Mouse (Mus musculus) liver, postnatal 0 days (tissue): ENCODE measurements around the gene Trir. TPM values are rescaled to one million over a fixed set of nuclear protein-coding genes. Genes with fewer than 3 reads are reported as not detected.

ENCODE experiments used
- ATAC-seq: fragments of 200-750 bp; cut with Nextera tagmentation; 2 replicates; pipeline ENCODE4 v1.8.0; 2017; ENCODE audit warnings: mild to moderate bottlenecking, moderate library complexity
- DNase-seq: peaks from one replicate; pipeline ENCODE4 v3.0.0-alpha.2; 2016
- H3K27ac ChIP-seq: fragments of 300-500 bp; sonication (generic); 2 replicates; pipeline ENCODE4 v1.5.1; 2014; ENCODE audit warnings: antibody characterized with exemption, moderate library complexity, mild to moderate bottlenecking, low read depth
- H3K27me3 ChIP-seq: fragments of 300-500 bp; sonication (generic); 2 replicates; pipeline ENCODE4 v1.6.1; 2014; ENCODE audit warnings: low read length, control low read depth, mixed read lengths; ENCODE audit not compliant: insufficient read depth
- H3K36me3 ChIP-seq: fragments of 300-500 bp; sonication (generic); replicated peaks from 2 replicates; pipeline ENCODE4 v1.6.1; 2014; ENCODE audit warnings: mild to moderate bottlenecking, control low read depth, low read length, moderate library complexity, mixed read lengths; ENCODE audit not compliant: insufficient read depth
- H3K4me1 ChIP-seq: fragments of 300-500 bp; sonication (generic); 2 replicates; pipeline ENCODE4 v1.6.1; 2014; ENCODE audit warnings: antibody characterized with exemption, mild to moderate bottlenecking, control low read depth; ENCODE audit not compliant: insufficient read depth
- H3K4me2 ChIP-seq: fragments of 300-500 bp; sonication (generic); 2 replicates; pipeline ENCODE4 v1.6.1; 2014; ENCODE audit warnings: low read depth, mild to moderate bottlenecking, low read length, moderate library complexity, mixed read lengths
- H3K4me3 ChIP-seq: fragments of 300-500 bp; sonication (generic); 2 replicates; pipeline ENCODE4 v1.5.1; 2014; ENCODE audit warnings: low read depth, low read length
- H3K9ac ChIP-seq: fragments of 300-500 bp; sonication (generic); replicated peaks from 2 replicates; pipeline ENCODE4 v1.6.1; 2014; ENCODE audit warnings: mild to moderate bottlenecking, moderate library complexity
- H3K9me3 ChIP-seq: fragments of 300-500 bp; sonication (generic); 2 replicates; pipeline ENCODE4 v1.6.1; 2016; ENCODE audit warnings: mild to moderate bottlenecking, control low read depth, low read length, mixed read lengths
- CTCF ChIP-seq: sonication (generic); IDR thresholded peaks from 2 replicates; pipeline ENCODE4 v1.5.1; 2016; ENCODE audit warnings: antibody characterized with exemption, low read depth
- EP300 ChIP-seq: IDR thresholded peaks from 2 replicates; pipeline ENCODE4 v1.6.1; 2016; ENCODE audit warnings: antibody characterized with exemption, low read depth, mild to moderate bottlenecking
- WGBS: fragments of 180-500 bp; shearing (Covaris S2); extraction: QIAGEN DNeasy Blood & Tissue Kit; methylation state at CpG from one replicate; pipeline ENCODE4 v1.1.7; 2014; ENCODE audit not compliant: insufficient replicate concordance; 5-methylcytosine and 5-hydroxymethylcytosine counted together
- polyA plus RNA-seq: library from polyadenylated mRNA; unstranded; fragments of >200 nt; fragmentation: Nextera tagmentation; extraction: Ambion mirVana; gene quantifications from 2 replicates; pipeline ENCODE4 v1.2.1, GENCODE M21; 2015

The Trir gene
- polyA plus RNA-seq, 1 experiment from 2014 or later: 63.0 TPM

DNA sequence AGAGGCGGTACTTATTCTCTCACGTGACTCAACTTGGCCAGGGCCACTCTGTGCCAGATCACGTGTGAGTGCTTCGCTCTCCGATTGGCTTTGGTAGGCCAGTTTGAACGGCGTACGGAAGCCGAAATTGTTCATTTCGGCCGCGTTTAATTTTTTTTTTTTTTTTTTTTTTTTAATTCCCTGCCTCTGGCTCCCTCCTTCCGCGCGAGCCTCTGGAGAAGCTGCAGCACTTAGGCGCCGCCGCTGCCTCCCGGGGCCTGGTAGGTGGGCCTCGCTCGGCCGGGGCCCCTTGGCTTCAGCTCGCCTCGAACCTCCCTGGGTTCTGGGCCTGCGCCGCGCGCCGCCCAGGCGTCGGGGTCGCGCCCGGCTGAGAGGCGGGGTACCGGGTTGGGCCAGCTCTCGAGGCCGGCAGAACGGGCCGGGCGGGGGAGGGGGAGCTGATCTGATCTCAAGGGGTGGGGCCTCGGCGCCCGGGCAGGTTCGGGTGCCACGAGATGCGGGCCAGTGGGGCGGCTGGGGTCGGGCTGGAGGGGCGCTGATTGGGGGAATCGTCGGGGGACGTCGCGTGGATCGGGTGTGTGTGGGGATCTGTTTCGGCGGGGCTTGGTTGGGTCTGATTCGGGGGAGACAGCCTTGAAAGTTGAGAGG, 10.2 kb downstream of the Trir start, which contains the start of gene Tnpo2:
TSS of gene Tnpo2 (plus strand) at position 198 of the 648 bp plus-strand sequence.
- Histone ChIP-seq H3K27me3 (no peaks in the 10 kb centered on the region), H3K27ac (peak within 1 kb of the TSS; percentile 95), H3K4me3 (peak within 1 kb of the TSS; percentile 72), H3K36me3 (peaks cover 29% of the 10 kb centered on the region), H3K4me2 (peak within 1 kb of the TSS; percentile 92), H3K4me1 (peaks cover 38% of the 10 kb centered on the region), H3K9ac (peak within 1 kb of the TSS; percentile 78), H3K9me3 (no peaks in the 10 kb centered on the region)
- WGBS: under 1% methylated on average over 58 of the region's 59 CpGs
- no peak for TF ChIP-seq CTCF
- peak; percentile 60; the same call in 1 of the 2 replicates for TF ChIP-seq EP300
- DNase-seq: peak; percentile 90
- ATAC-seq: peak; percentile 89

- TF ChIP-seq EP300 (no peak), CTCF (no peak)
- under 1% methylated on average over 14 of the region's 14 CpGs for WGBS
- peaks cover 25% of the 10 kb centered on the region for H3K36me3 ChIP-seq
- H3K4me3 ChIP-seq: peak overlapping the region; percentile 72
- ATAC-seq (peak; percentile 22), DNase-seq (peak; percentile 41)
- peaks cover 38% of the 10 kb centered on the region for H3K4me1 ChIP-seq
- H3K27me3 ChIP-seq: no peaks in the 10 kb centered on the region
- peak overlapping the region; percentile 92 for H3K4me2 ChIP-seq
- peak overlapping the region; percentile 95 for H3K27ac ChIP-seq
- H3K9ac ChIP-seq: peak overlapping the region; percentile 78
- H3K9me3 ChIP-seq: no peaks in the 10 kb centered on the region
These were observed 10.7 kb downstream of the Trir start for GRCm38 (mm10) chr8:85037366-85037680.

GRCm38 (mm10) chr8:85037681-85038531, 11.3 kb downstream of the Trir start:
- peak overlapping the region; percentile 78 for H3K9ac ChIP-seq
- H3K9me3 ChIP-seq: no peaks in the 10 kb centered on the region
- H3K36me3 ChIP-seq: peaks cover 21% of the 10 kb centered on the region
- under 1% methylated on average over 57 of the region's 57 CpGs for WGBS
- TF ChIP-seq EP300 (no peak), CTCF (no peak)
- DNase-seq (peak; percentile 76), ATAC-seq (0 out of 2 replicates have a peak, but pooled peaks have one; percentile 5)
- peak overlapping the region; percentile 95 for H3K27ac ChIP-seq
- H3K27me3 ChIP-seq: no peaks in the 10 kb centered on the region
- H3K4me2 ChIP-seq: peak overlapping the region; percentile 92
- H3K4me1 ChIP-seq: peaks cover 38% of the 10 kb centered on the region
- H3K4me3 ChIP-seq: peak overlapping the region; percentile 72

DNA sequence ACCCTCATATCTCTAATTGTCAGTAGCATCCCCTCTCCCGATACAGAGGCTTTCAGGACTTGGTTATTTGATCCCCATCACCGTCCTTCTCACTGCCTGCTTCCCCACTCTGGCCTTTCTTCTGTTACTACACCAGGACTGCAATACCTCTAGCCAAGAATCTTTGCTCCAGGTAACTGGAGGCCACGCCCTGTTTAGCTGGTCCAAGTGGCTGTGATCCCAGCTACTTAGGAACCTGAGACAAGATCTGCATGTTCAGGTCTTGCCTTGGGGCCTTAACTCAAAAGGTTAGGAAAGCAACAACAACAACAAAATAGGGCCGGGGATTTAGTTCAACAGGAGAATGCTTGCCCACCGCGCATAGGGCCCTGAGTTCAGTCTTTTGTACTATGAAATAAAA, 17.0 kb downstream of the Trir start:
- Histone ChIP-seq H3K9me3 (no peaks in the 10 kb centered on the region), H3K36me3 (peaks cover 72% of the 10 kb centered on the region), H3K27ac (no peak overlapping the region), H3K4me3 (no peak overlapping the region), H3K4me1 (peaks cover 4% of the 10 kb centered on the region; the same call in 1 of the 2 replicates), H3K9ac (no peak overlapping the region), H3K27me3 (no peaks in the 10 kb centered on the region), H3K4me2 (no peak overlapping the region)
- TF ChIP-seq CTCF (no peak), EP300 (no peak)
- ATAC-seq: no peak
- no peak for DNase-seq
- WGBS: 93% methylated on average over 6 of the region's 6 CpGs

- H3K27me3 ChIP-seq: no peaks in the 10 kb centered on the region
- WGBS: 71% methylated on average over 7 of the region's 7 CpGs
- no peak for TF ChIP-seq CTCF
- no peak for TF ChIP-seq EP300
- H3K4me1 ChIP-seq: peaks cover 12% of the 10 kb centered on the region
- no peak overlapping the region for H3K4me3 ChIP-seq
- no peak for DNase-seq
- no peak for ATAC-seq
- no peak overlapping the region for H3K4me2 ChIP-seq
- no peaks in the 10 kb centered on the region for H3K9me3 ChIP-seq
- H3K9ac ChIP-seq: no peak overlapping the region
- H3K36me3 ChIP-seq: peaks cover 48% of the 10 kb centered on the region
- no peak overlapping the region for H3K27ac ChIP-seq
These were observed 30.7 kb downstream of the Trir start for GRCm38 (mm10) chr8:85057367-85057766.

- Histone ChIP-seq H3K9me3 (no peaks in the 10 kb centered on the region), H3K27me3 (no peaks in the 10 kb centered on the region), H3K27ac (no peak within 1 kb of the TSS), H3K36me3 (peaks cover 22% of the 10 kb centered on the region), H3K4me2 (peak within 1 kb of the TSS; percentile 98), H3K4me1 (peaks cover 18% of the 10 kb centered on the region), H3K9ac (peak within 1 kb of the TSS; percentile 72), H3K4me3 (peak within 1 kb of the TSS; percentile 88)
- under 1% methylated on average over 52 of the region's 53 CpGs for WGBS
- TF ChIP-seq CTCF (no peak), EP300 (no peak)
- peak; percentile 91 for DNase-seq
- peak; percentile 89 for ATAC-seq
These were observed 33.4 kb downstream of the Trir start, which contains the start of gene Fbxw9 for GRCm38 (mm10) chr8:85059879-85060616. Fbxw9 (plus strand) TSS chr8:85060055.
